Mouse (Mus musculus) retina, embryonic 14.5 days (tissue): ENCODE data around the gene Gm4631.
"Not testable (repeated sequence)": the region's sequence is repeated elsewhere in the genome, so short reads cannot be mapped to it uniquely, and the experiment has no call there.

Source experiments
- DNase-seq: peaks from one replicate; pipeline ENCODE4 v3.0.0-alpha.2; 2015; ENCODE audit warnings: low spot score

The Gm4631 gene

DNA sequence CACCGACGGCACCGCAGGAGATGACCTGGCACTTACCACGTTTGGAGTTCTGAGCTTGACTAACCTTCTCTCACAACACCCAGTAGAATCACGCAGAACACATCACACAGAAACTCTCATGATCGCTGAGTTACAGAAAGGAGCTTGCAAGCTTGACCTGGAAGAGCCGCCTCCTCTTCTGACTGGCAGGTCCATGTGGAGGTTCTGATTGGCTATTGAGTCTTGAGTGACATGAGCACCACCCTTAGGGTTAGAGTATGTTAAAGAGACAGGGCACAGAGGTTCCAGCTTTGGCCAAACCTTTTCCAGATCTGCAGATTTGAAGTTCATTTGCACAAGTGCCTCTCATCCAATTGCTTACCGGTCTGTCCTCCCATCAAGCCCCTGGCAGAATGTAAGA, at the start of gene Gm4631:
Gene Gm4631 (minus strand): TSS at position 101 of the 400 bp plus-strand sequence.
- DNase-seq = not testable (repeated sequence)

DNA sequence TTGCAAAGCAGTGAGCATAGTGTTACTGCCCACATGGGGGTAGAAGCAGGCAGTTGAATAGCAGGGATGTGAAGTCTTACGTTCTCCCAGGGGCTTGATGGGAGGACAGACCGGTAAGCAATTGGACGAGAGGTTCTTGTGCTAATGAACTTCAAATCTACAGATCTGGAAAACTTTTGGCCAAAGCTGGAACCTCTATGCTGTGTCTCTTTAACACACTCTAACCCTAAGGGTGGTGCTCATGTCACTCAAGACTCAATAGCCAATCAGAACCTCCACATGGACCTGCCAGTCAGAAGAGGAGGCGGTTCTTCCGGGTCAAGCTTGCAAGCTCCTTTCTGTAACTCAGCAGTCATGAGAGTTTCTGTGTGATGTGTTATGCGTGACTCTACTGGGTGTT, 34.1 kb upstream of the Gm4631 start, which contains the start of gene Zfp968:
Gene Zfp968 (plus strand): TSS at position 301 of the 400 bp plus-strand sequence.
- DNase-seq = not testable (repeated sequence)

DNA sequence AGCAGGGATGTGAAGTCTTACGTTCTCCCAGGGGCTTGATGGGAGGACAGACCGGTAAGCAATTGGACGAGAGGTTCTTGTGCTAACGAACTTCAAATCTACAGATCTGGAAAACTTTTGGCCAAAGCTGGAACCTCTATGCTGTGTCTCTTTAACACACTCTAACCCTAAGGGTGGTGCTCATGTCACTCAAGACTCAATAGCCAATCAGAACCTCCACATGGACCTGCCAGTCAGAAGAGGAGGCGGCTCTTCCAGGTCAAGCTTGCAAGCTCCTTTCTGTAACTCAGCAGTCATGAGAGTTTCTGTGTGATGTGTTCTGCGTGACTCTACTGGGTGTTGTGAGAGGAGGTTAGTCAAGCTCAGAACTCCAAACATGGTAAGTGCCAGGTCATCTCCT, 63.2 kb downstream of the Gm4631 start, which contains the start of gene Gm14440:
Gene Gm14440 (plus strand): TSS at position 301 of the 400 bp plus-strand sequence.
- not testable (repeated sequence) for DNase-seq
